Mouse (Mus musculus): Measurements from ENCODE around the gene Elmod3. TPM values are rescaled to one million over a fixed set of nuclear protein-coding genes. Genes with fewer than 3 reads are reported as not detected.
"Not testable (repeated sequence)": the region's sequence is repeated elsewhere in the genome, so short reads cannot be mapped to it uniquely, and the experiment has no call there.

Elmod3 gene
- total RNA-seq, 4 experiments from 2014 or later = 7.9 to 8.9 (median 8.2) TPM

- DNase-seq (ENCODE audit: low spot score in 2 of 2) = no peak
Measured at GRCm38 (mm10) chr6:72537998-72538500, 60.2 kb downstream of the Elmod3 start.

GRCm38 (mm10) chr6:72535165-72535564 lies 63.0 kb downstream of the Elmod3 start:
- DNase-seq (ENCODE audit: low spot score in 2 of 2) = peak; percentile 53 to 67

GRCm38 (mm10) chr6:72534035-72534809 lies 64.0 kb downstream of the Elmod3 start:
- DNase-seq (ENCODE audit: low spot score in 2 of 2) = peak in 1 of 2 experiments; percentile 41

GRCm38 (mm10) chr6:72533555-72533954 lies 64.7 kb downstream of the Elmod3 start:
- DNase-seq (ENCODE audit: low spot score in 2 of 2) = not testable (repeated sequence)

GRCm38 (mm10) chr6:72532580-72532979 lies 65.6 kb downstream of the Elmod3 start:
- no peak for DNase-seq (ENCODE audit: low spot score in 2 of 2)

- DNase-seq (ENCODE audit: low spot score in 2 of 2) = no peak
Measured at GRCm38 (mm10) chr6:72528410-72529151, 69.6 kb downstream of the Elmod3 start.

- no peak for DNase-seq (ENCODE audit: low spot score in 2 of 2)
Measured at GRCm38 (mm10) chr6:72527070-72527469, 71.1 kb downstream of the Elmod3 start.

GRCm38 (mm10) chr6:72524160-72524559 lies 74.1 kb downstream of the Elmod3 start:
- DNase-seq (ENCODE audit: low spot score in 2 of 2) = no peak

- no peak for DNase-seq (ENCODE audit: low spot score in 2 of 2)
Measured at GRCm38 (mm10) chr6:72523222-72523621, 75.0 kb downstream of the Elmod3 start.

- DNase-seq (ENCODE audit: low spot score in 2 of 2) = no peak
Measured at GRCm38 (mm10) chr6:72522288-72522687, 75.9 kb downstream of the Elmod3 start.

- DNase-seq (ENCODE audit: low spot score in 2 of 2) = no peak
Measured at GRCm38 (mm10) chr6:72521607-72522006, 76.6 kb downstream of the Elmod3 start, which contains the start of gene Sh2d6. Gene Sh2d6, minus strand, starts transcription at chr6:72521707.

- DNase-seq (ENCODE audit: low spot score in 2 of 2) = no peak
Measured at GRCm38 (mm10) chr6:72520904-72521303, 77.3 kb downstream of the Elmod3 start.

GRCm38 (mm10) chr6:72519892-72520663 lies 78.1 kb downstream of the Elmod3 start:
- DNase-seq (ENCODE audit: low spot score in 2 of 2) = peak in 1 of 2 experiments; percentile 32

- no peak for DNase-seq (ENCODE audit: low spot score in 2 of 2)
Measured at GRCm38 (mm10) chr6:72519303-72519702, 78.9 kb downstream of the Elmod3 start.

GRCm38 (mm10) chr6:72518842-72519241 lies 79.4 kb downstream of the Elmod3 start:
- DNase-seq (ENCODE audit: low spot score in 2 of 2) = no peak

Other genes with a start within 250 kb of the Elmod3 start
- 10 to 100 TPM; 16.5 to 24.2 (median 20.8) TPM for gene Tmem150a, start 243.0 kb downstream of the Elmod3 start, total RNA-seq (2022)
- gene Rnf181, start 231.5 kb downstream of the Elmod3 start, total RNA-seq (2022) = 10 to 100 TPM; 23.5 to 29.8 (median 28.0) TPM
- 100 to 1,000 TPM; 103 to 116 (median 107) TPM for gene Vamp5, start 217.9 kb downstream of the Elmod3 start, total RNA-seq (2022)
- 10 to 100 TPM; 37.1 to 47.8 (median 45.0) TPM for gene Vamp8, start 207.7 kb downstream of the Elmod3 start, total RNA-seq (2022)
- gene Ggcx, start 184.1 kb downstream of the Elmod3 start, total RNA-seq (2022) = 10 to 100 TPM; 10.3 to 13.5 (median 10.5) TPM
- 100 to 1,000 TPM in 2 of 4 experiments, 10 to 100 TPM in 2; 78.0 to 122 (median 99.0) TPM for gene Mat2a, start 158.9 kb downstream of the Elmod3 start, total RNA-seq (2022)
- gene Sh2d6, start 76.7 kb downstream of the Elmod3 start, total RNA-seq (2022) = under 1 TPM; 0.29 to 0.61 (median 0.40) TPM
- gene Capg, start 54.0 kb downstream of the Elmod3 start, total RNA-seq (2022) = 10 to 100 TPM in 1 of 4 experiments, 1 to 10 TPM in 3; 8.5 to 12.4 (median 9.0) TPM
- 10 to 100 TPM; 64.4 to 72.3 (median 68.1) TPM for gene Retsat, start 62 bp upstream of the Elmod3 start, total RNA-seq (2022)
- 10 to 100 TPM; 24.2 to 28.7 (median 25.4) TPM for gene Tgoln1, start 18.6 kb upstream of the Elmod3 start, total RNA-seq (2022)
- gene Tcf7l1, start 190.8 kb upstream of the Elmod3 start, total RNA-seq (2022) = 1 to 10 TPM; 3.0 to 5.0 (median 4.2) TPM

Measured in gastrocnemius, adult 8-10 months (tissue).